Mouse (Mus musculus): ENCODE results near the gene Tefm. TPM values are rescaled to one million over a fixed set of nuclear protein-coding genes. Genes with fewer than 3 reads are reported as not detected.
A peak's percentile ranks its signal among the peaks of the same experiment; 100 is the strongest.
"Not testable (repeated sequence)": the region's sequence is repeated elsewhere in the genome, so short reads cannot be mapped to it uniquely, and the experiment has no call there.

Tefm gene
- polyA plus RNA-seq, 1 experiment from 2014 or later, result 27.8 TPM

DNA sequence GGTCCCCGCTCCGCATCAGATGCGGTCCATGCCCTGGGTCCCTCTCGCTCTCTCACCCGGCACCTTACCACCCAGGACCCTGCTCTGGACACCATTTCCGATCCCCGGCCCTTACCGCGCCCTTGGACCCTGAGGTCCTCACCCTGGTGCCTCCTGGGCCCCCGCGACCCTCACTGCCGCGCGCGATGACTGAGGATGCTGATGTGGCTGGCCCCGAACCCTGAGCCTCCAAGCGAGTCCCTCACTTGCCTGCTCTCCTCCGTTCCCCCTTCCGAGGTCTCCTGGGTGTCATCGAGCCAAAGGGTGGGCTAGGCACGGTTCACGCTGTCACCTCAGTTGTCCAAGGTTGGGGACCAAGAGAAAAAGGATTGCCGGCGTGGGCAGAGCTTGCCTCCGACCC is 12.5 kb upstream of the Tefm start:
- Histone ChIP-seq H3K4me2 (peak overlapping the region; percentile 89), H3K9ac (no peak overlapping the region), H3K4me1 (peaks cover 8% of the 10 kb centered on the region; the same call in 1 of the 2 replicates), H3K36me3 (no peaks in the 10 kb centered on the region), H3K27ac (no peak overlapping the region), H3K9me3 (no peaks in the 10 kb centered on the region), H3K4me3 (replicated peaks) (peak overlapping the region; percentile 58), H3K27me3 (replicated peaks) (peaks cover 15% of the 10 kb centered on the region)
- WGBS, result 25% methylated on average over 25 of the region's 25 CpGs
- 0 out of 2 replicates have a peak, but pooled peaks have one; percentile 14 for ATAC-seq (ENCODE audit: insufficient read depth, low FRiP score, low read depth)

DNA sequence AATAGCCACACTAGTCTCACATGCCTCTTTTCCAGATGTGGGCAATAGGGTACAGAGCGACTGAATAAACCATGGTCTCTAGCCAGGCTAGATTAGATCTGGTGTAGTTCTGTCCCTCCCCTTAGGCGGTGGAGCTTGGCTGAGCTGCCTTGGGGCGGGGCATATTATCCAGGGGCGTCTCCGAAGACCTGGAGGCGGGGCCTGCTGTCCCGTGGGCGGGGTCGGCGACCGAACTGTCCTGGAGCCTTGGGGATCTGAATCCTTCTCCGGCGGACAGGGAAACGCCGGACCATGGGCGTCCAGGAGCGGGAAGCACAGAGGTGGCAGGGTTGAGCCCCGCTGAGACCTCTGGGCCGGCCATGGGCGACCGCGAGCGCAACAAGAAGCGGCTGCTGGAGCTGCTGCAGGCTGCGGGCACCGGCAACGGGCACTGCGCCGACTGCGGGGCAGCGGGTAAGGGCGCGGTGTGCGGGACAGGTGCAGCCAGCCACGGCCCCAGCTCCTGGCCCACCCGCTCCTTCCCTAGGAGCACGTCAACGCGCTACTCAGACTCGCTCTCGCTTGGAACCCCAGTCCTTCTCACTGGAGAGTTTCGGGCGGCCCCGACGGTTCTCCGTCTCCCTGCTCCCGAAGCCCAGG is 12.0 kb upstream of the Tefm start, which contains the start of gene Adap2:
Gene Adap2 (plus strand): TSS at position 249 of the 639 bp plus-strand sequence.
- H3K27ac ChIP-seq, result no peak within 1 kb of the TSS
- H3K9me3 ChIP-seq, result no peaks in the 10 kb centered on the region
- H3K27me3 ChIP-seq (replicated peaks), result peaks cover 15% of the 10 kb centered on the region
- H3K4me2 ChIP-seq, result peak within 1 kb of the TSS; percentile 89
- no peaks in the 10 kb centered on the region for H3K36me3 ChIP-seq
- peak; percentile 89 for ATAC-seq (ENCODE audit: insufficient read depth, low FRiP score, low read depth)
- H3K4me1 ChIP-seq, result peaks cover 8% of the 10 kb centered on the region; the same call in 1 of the 2 replicates
- peak within 1 kb of the TSS; percentile 38 for H3K9ac ChIP-seq
- 1% methylated on average over 47 of the region's 47 CpGs for WGBS
- H3K4me3 ChIP-seq (replicated peaks), result peak within 1 kb of the TSS; percentile 58

DNA sequence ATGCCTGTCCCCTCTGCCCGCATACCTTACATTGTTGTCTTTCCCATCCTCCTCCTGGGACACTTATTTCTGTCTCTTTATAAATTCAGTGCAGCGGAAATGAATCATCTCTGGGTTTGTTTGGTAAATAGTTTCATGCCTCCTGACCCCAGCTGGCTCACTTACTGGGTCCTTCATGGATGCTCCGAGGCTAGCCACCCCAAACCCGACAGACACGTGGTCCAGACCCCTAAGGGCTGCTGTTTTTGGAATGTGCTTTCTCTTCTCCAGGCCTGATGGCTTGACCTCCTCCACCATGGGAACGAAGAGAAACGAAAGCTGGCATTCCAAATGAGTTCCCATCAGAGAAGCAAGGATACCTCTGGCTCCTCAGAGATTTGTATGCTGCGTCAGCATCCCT is 10.4 kb upstream of the Tefm start:
- ATAC-seq (ENCODE audit: insufficient read depth, low FRiP score, low read depth), result no peak

DNA sequence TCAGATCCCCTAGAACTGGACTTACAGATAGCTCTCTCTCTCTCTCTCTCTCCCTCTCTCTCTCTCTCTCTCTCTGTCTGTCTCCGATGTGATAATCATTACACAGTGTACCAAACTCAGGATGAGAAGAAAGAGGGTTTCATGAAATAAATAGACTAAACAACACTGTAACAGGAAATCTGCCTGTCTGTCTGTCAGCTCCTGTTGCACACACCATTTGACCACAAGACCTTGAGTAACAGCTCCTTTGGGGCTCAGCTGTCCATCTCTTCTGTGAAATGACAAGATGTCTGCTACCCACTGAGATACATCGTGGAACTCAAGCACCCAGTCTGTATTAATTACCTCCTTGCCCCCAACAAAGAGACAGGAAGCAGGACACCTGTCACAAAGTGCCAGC is 9.6 kb upstream of the Tefm start:
- H3K4me3 ChIP-seq (replicated peaks), result no peak overlapping the region
- no peak overlapping the region for H3K27ac ChIP-seq
- no peak overlapping the region for H3K9ac ChIP-seq
- H3K36me3 ChIP-seq, result no peaks in the 10 kb centered on the region
- no peak overlapping the region for H3K4me2 ChIP-seq
- WGBS, result 65% methylated on average over 2 of the region's 2 CpGs
- peaks cover 15% of the 10 kb centered on the region for H3K27me3 ChIP-seq (replicated peaks)
- peaks cover 8% of the 10 kb centered on the region; the same call in 1 of the 2 replicates for H3K4me1 ChIP-seq
- no peaks in the 10 kb centered on the region for H3K9me3 ChIP-seq
- no peak for ATAC-seq (ENCODE audit: insufficient read depth, low FRiP score, low read depth)

More for the DNA sequence above, 10.4 kb upstream of the Tefm start:
- Histone ChIP-seq H3K4me1 (peaks cover 8% of the 10 kb centered on the region; the same call in 1 of the 2 replicates), H3K36me3 (no peaks in the 10 kb centered on the region), H3K27ac (no peak overlapping the region), H3K9me3 (no peaks in the 10 kb centered on the region), H3K27me3 (replicated peaks) (peaks cover 15% of the 10 kb centered on the region), H3K9ac (no peak overlapping the region), H3K4me2 (no peak overlapping the region), H3K4me3 (replicated peaks) (no peak overlapping the region)
- WGBS, result 61% methylated on average over 8 of the region's 8 CpGs

DNA sequence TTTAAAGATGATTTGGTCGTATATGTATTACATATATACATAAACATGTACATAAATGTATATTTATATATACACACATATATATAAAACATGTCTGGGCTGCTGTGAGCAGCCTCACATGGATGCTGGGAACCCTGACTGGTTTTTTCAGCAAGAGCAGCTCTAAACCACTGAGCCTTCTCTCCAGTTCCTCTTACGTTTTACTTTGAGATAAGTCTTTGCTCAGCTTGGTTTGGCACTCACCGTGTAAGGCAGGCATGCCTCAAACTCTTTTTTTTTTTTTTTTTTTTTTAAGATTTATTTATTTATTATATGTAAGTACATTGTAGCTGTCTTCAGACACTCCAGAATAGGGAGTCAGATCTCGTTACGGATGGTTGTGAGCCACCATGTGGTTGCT is 8.6 kb upstream of the Tefm start:
- peaks cover 14% of the 10 kb centered on the region for H3K27me3 ChIP-seq (replicated peaks)
- H3K4me2 ChIP-seq, result no peak overlapping the region
- no peak overlapping the region for H3K9ac ChIP-seq
- peaks cover 8% of the 10 kb centered on the region; the same call in 1 of the 2 replicates for H3K4me1 ChIP-seq
- no peaks in the 10 kb centered on the region for H3K9me3 ChIP-seq
- H3K27ac ChIP-seq, result no peak overlapping the region
- WGBS, result 64% methylated on average over 5 of the region's 5 CpGs
- no peaks in the 10 kb centered on the region for H3K36me3 ChIP-seq
- no peak for ATAC-seq (ENCODE audit: insufficient read depth, low FRiP score, low read depth)
- H3K4me3 ChIP-seq (replicated peaks), result no peak overlapping the region

DNA sequence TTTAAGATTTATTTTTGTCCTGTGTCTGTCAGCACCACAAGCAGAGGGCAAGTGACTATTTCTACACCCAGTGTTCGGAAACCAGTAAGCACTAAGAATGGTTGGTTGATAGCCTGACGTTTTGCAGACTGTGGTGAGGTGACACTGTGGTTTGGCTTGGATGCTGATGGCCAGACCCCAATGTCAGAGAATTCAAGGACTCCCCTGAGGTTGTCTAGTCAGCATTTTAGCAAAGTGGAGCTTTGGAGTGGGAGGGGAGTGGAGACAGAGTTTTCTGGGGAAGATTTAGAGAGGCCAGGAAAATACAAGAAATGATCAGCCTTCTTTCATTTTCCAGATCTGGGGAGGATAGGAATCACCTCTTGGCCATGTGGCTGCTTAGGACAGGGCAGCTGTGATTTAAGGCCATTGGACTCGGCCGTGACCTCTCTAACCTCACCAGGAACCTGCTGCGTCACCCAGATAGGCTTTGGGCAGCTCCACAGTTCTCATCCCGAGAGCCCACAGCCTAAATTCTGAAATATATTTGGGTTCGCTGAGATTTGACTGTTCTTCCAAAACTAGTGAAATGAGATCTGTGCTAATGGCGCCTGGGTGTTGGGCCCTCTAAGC is 7.5 kb upstream of the Tefm start:
- H3K36me3 ChIP-seq, result no peaks in the 10 kb centered on the region
- peaks cover 6% of the 10 kb centered on the region; the same call in 1 of the 2 replicates for H3K4me1 ChIP-seq
- WGBS, result 87% methylated on average over 8 of the region's 8 CpGs
- peaks cover 6% of the 10 kb centered on the region for H3K27me3 ChIP-seq (replicated peaks)
- H3K9me3 ChIP-seq, result no peaks in the 10 kb centered on the region
- no peak for ATAC-seq (ENCODE audit: insufficient read depth, low FRiP score, low read depth)
- H3K9ac ChIP-seq, result no peak overlapping the region
- no peak overlapping the region for H3K4me2 ChIP-seq
- no peak overlapping the region for H3K4me3 ChIP-seq (replicated peaks)
- no peak overlapping the region for H3K27ac ChIP-seq

DNA sequence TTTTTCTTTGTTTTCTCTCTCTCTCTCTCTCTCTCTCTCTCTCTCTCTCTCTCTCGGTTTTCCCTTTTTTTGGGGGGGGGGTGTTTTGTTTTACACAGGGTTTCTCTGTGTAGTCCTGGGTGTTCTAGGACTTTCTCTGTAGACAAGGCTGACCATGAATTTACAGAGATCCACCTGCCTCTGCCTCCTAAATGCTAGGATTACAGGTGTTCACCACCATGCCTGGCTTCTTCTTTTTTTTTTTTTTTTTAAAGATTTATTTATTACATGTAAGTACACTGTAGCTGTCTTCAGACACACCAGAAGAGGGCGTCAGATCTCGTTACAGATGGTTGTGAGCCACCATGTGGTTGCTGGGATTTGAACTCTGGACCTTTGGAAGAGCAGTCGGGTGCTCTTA is 7.0 kb upstream of the Tefm start:
- WGBS, result 77% methylated on average over 2 of the region's 4 CpGs
- not testable (repeated sequence) for H3K9ac ChIP-seq; H3K9me3 ChIP-seq; H3K27me3 ChIP-seq (replicated peaks); H3K4me3 ChIP-seq (replicated peaks); H3K4me2 ChIP-seq; ATAC-seq (ENCODE audit: insufficient read depth, low FRiP score, low read depth); H3K4me1 ChIP-seq; H3K27ac ChIP-seq; H3K36me3 ChIP-seq

DNA sequence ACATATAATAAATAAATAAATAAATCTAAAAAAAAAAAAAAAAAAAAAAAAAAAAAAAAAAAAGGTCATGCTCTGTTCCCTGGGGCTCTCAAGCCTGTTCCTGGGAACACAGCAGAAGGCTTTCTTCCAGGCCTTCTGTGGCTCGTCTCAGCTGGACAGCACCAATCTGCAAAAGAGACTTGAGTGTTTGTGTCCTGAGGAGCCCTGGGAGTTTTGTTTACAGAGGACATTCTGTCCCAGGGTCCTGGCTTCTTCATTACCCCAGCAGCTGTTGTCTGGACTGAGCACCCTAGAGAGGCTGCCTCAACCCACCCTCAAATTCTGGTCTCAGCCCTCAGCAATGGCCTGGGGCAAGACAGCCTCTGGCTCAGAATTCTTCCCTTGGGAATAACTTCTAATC is 6.3 kb upstream of the Tefm start:
- H3K36me3 ChIP-seq, result no peaks in the 10 kb centered on the region

DNA sequence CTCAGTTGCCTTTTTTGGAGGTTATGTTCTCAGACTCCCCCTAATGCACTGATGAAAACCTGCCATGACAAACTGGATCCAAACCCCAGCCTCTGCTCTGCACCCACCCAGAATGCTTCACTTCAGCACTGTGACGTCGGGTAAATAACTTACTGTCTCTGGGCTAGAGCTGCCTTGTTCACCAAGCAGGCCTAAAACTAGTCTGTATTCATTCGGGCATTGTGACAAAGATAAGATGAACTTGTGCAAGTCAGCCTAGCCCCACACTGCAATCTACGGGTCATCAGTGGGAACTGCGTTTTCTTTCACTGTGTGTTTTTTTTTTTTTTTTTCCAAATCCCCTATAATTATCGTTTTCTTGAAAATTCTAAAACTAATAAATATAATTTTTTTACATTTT is 5.8 kb upstream of the Tefm start:
- 67% methylated on average over 6 of the region's 6 CpGs for WGBS

More for the DNA sequence above, 6.3 kb upstream of the Tefm start:
- Histone ChIP-seq H3K4me1 (no peaks in the 10 kb centered on the region), H3K4me2 (no peak overlapping the region), H3K27me3 (replicated peaks) (no peaks in the 10 kb centered on the region), H3K9me3 (no peaks in the 10 kb centered on the region), H3K27ac (no peak overlapping the region), H3K4me3 (replicated peaks) (no peak overlapping the region), H3K9ac (no peak overlapping the region)
- ATAC-seq (ENCODE audit: insufficient read depth, low FRiP score, low read depth), result peak; percentile 19; the same call in 1 of the 2 replicates
- 22% methylated on average over 1 of the region's 1 CpGs for WGBS

DNA sequence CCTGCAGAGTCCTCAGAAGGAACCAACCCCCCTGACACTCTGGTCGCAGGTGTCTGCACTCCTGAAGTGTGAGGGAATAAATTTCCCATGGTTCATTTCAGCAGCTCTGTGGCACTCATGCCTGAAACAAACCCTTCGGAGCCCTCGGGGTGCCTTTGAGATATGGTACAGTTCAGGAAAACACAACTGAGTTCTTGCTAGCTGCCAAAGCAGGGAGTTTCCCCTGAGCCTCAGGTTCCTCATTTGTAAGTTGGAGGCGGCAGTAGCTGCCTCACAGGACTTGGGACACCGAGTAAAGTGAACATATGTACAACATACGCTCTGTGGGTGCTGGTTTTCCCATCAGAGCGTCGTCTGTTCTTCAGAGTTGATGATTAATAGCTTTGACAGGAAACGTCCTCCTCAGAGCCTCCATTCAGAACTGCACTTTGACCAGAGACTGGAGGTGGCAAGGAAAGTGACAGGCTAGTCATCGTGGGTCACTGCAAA is 3.9 kb upstream of the Tefm start:
- Histone ChIP-seq H3K27ac (peak overlapping the region; percentile 33), H3K36me3 (no peaks in the 10 kb centered on the region), H3K4me2 (no peak overlapping the region; the same call in 1 of the 2 replicates), H3K4me3 (replicated peaks) (no peak overlapping the region), H3K4me1 (peaks cover 11% of the 10 kb centered on the region), H3K9me3 (no peaks in the 10 kb centered on the region), H3K9ac (no peak overlapping the region), H3K27me3 (replicated peaks) (no peaks in the 10 kb centered on the region)
- ATAC-seq (ENCODE audit: insufficient read depth, low FRiP score, low read depth), result 0 out of 2 replicates have a peak, but pooled peaks have one; percentile 15
- WGBS, result 33% methylated on average over 10 of the region's 10 CpGs

More for the DNA sequence above, 5.8 kb upstream of the Tefm start:
- Histone ChIP-seq H3K4me2 (no peak overlapping the region), H3K4me1 (peaks cover 5% of the 10 kb centered on the region), H3K27me3 (replicated peaks) (no peaks in the 10 kb centered on the region), H3K9ac (no peak overlapping the region), H3K4me3 (replicated peaks) (no peak overlapping the region), H3K27ac (no peak overlapping the region), H3K9me3 (no peaks in the 10 kb centered on the region), H3K36me3 (no peaks in the 10 kb centered on the region)
- no peak for ATAC-seq (ENCODE audit: insufficient read depth, low FRiP score, low read depth)

DNA sequence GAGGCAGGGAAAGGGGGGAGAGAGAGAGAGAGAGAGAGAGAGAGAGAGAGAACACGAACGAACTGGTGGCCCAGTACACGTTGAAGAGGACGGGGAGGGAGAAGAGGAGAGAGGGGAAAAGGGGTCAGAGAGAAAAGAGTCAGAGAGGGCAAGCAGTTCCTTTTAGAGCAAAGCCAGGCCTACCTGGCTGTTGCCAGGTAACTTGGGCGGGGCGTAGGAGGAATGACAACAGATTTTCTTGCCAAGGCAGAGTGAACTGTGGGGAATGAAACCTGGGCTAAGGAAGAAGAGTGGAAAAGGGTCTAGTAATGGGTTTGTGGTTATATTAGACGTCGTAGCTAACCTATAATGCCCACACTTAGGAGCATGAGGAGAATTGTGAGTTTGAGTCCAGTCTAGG is 897 bp upstream of the Tefm start:
- Histone ChIP-seq H3K27me3 (replicated peaks) (no peaks in the 10 kb centered on the region), H3K4me2 (peak overlapping the region; percentile 73), H3K27ac (no peak overlapping the region), H3K9me3 (no peaks in the 10 kb centered on the region), H3K9ac (no peak overlapping the region), H3K36me3 (no peaks in the 10 kb centered on the region), H3K4me1 (peaks cover 13% of the 10 kb centered on the region), H3K4me3 (replicated peaks) (peak overlapping the region; percentile 58)
- ATAC-seq (ENCODE audit: insufficient read depth, low FRiP score, low read depth), result no peak
- 42% methylated on average over 8 of the region's 8 CpGs for WGBS

DNA sequence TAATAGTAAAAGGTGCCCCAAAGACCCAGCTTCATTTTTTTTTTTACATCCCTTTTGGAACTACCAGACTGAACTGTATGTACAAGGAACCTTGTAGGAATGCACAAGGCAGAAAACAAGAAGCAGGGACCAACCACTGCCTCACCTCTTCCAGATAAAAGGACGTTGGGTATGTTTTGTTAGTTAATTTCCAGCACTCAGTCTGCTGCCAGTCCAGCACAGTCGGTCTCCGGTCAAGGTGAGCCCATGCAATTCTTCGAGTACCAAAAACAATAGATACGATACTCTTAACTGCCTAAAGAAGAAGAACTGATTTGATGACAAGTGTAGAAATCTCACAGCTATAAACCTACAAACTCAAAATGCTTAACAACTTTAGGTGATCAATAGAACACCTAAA is 4.2 kb downstream of the Tefm start:
- 87% methylated on average over 5 of the region's 5 CpGs for WGBS
- H3K4me3 ChIP-seq (replicated peaks), result no peak overlapping the region

More for the DNA sequence above, 4.2 kb downstream of the Tefm start:
- Histone ChIP-seq H3K27me3 (replicated peaks) (no peaks in the 10 kb centered on the region), H3K27ac (no peak overlapping the region), H3K4me2 (no peak overlapping the region), H3K36me3 (peaks cover 10% of the 10 kb centered on the region; the same call in 1 of the 2 replicates), H3K9me3 (no peaks in the 10 kb centered on the region), H3K4me1 (peaks cover 9% of the 10 kb centered on the region), H3K9ac (no peak overlapping the region)
- ATAC-seq (ENCODE audit: insufficient read depth, low FRiP score, low read depth), result no peak

Measured in stomach, embryonic 15.5 days (tissue).